Mouse (Mus musculus) lung, postnatal 10 days (tissue): Measurements from ENCODE around the gene Apopt1.

Source experiments
- DNase-seq: peaks from one replicate; pipeline ENCODE4 v3.0.0; 2021

Apopt1 gene

DNA sequence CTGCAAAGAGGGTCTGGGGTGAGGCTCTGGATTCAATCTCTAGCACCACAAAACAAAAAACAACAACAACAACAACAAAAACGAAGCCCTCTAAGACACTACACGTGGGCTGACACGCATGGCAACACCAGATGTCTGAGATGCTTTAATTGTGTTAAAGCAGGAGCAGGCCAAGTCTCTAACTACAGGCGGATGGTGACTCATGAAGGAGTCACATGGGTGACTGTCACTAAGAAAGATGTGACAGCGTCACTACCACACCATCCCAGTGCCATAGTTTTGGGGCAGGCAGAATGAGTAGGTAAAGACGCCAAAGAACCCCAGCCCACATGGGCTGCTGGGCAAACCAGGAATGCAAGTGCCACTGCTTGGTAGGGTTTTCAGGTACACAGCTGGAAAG is 39.4 kb downstream of the Apopt1 start:
- DNase-seq = no peak

GRCm38 (mm10) chr12:111753347-111753746 is 40.3 kb downstream of the Apopt1 start:
- no peak for DNase-seq

- DNase-seq = no peak
These were observed 41.6 kb downstream of the Apopt1 start for GRCm38 (mm10) chr12:111754710-111755109.

GRCm38 (mm10) chr12:111755231-111755630 is 42.2 kb downstream of the Apopt1 start:
- no peak for DNase-seq

DNA sequence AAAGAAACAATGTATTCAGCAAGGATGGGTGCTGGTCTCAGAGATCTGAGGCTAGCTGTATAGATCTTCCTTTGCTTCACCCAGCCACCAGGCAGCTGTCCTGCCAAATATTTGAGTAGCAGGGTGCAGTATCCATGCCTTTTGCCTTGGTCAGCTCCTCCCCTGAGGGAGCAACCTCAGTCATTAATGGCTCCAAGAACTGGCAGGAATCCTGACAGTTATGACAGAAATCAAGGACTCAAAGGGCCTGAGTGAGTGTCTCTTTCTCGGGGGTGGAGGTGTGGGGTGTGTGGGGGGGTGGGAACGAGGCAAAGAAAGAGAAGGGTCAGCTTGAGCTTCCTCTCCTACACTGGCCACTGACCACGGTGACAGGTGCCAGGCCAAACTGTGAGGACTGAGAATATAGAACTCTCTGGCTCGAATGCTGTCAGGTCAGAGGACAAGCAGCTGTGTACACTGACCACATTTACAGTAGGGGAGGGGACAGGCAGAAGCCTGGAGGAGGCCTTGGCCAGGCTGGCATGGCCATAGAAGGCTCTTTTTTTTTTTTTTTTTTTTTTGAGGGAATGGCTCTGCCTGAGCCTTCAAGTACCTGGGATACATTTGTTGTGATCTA is 43.1 kb downstream of the Apopt1 start:
- no peak for DNase-seq

- no peak for DNase-seq
These were observed 43.6 kb downstream of the Apopt1 start for GRCm38 (mm10) chr12:111756698-111757082.

DNA sequence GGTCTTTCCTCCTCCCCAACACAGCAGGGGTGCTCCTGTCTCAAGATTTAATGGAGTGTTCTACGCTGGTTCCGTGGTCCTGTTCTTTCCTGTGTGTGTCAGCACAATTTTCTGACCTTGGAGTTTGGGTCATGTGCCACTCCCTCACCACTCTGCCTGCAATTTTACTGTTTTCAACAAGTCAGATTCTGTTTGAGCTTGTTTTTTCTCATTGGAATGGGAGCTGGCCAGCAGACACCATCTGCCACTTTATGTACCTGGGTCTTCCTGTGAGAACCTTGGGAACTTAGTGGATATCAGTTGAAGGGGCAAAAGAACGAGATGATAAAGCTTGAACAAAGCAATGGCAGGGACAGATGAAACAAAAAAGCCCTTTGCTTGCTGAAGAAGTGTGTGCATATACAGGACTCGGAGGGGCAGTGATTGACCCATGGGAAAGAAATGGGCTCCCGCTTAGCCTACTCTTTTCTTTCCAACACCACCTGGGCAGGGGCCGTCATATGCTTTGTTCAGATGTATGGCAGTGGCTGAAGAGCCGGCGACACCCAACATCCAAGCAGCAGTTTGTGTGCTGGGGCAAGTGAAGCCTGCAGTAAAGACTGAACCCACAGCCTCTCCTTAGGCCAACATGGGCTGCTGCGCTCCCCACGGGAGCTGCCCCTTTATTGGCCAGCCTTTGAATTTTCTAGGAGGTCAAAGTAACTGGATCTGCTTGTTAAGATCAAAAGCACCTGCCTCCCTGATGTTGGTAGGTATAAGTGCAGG is 44.7 kb downstream of the Apopt1 start:
- no peak for DNase-seq

- DNase-seq = peak; percentile 75
These were observed 45.5 kb downstream of the Apopt1 start, which contains the start of gene Klc1 for GRCm38 (mm10) chr12:111758381-111759175. Gene Klc1 (plus strand): TSS chr12:111758849.

GRCm38 (mm10) chr12:111759176-111760061 is 46.4 kb downstream of the Apopt1 start:
- peak; percentile 91 for DNase-seq

GRCm38 (mm10) chr12:111760306-111760908 is 47.3 kb downstream of the Apopt1 start:
- no peak for DNase-seq

- DNase-seq = no peak
These were observed 49.7 kb downstream of the Apopt1 start for GRCm38 (mm10) chr12:111762620-111763280.

DNA sequence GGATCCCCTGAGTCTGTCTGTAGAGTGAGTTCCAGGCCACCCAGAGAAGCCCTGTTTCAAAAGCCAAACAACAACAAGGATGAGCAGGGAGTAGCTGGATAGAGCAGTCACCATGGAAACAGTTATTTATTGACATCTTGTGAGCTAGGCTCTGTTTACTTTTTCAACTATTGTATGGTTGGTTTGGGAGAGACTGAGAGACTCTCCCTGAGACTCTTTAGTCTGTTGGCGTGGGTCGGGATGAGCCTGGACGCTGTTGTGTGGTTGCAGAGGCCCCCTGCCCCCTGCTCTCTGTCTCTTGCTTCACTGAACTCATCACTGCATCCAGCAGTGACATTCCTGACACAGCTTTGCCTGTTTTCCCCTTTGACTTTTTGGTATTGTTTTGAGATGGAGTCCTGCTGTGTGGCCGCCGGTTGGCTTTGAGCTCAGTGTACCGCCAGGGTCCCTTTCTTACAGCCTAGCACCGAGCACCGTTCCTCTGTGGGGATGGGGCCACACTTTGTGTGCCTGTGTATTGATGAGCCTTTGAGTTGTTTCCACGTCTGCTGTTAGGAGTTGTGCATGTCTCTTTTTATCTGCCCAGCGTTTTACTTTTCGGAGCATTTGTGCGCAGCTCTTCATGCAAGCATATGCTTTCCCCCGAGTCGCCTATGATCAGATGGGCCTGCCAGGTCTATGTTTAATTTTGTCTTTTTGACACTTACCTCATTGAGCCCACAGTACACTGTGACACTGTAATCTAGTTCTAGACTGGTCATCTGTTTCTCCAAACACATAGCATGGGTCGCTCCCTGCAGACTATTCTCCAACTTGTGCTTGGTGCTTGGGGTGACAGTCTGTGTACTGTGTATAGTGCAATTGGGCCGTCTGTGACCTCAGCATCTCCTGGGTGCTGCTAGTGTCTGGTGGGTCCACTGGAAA is 53.5 kb downstream of the Apopt1 start:
- DNase-seq = peak; percentile 55

DNA sequence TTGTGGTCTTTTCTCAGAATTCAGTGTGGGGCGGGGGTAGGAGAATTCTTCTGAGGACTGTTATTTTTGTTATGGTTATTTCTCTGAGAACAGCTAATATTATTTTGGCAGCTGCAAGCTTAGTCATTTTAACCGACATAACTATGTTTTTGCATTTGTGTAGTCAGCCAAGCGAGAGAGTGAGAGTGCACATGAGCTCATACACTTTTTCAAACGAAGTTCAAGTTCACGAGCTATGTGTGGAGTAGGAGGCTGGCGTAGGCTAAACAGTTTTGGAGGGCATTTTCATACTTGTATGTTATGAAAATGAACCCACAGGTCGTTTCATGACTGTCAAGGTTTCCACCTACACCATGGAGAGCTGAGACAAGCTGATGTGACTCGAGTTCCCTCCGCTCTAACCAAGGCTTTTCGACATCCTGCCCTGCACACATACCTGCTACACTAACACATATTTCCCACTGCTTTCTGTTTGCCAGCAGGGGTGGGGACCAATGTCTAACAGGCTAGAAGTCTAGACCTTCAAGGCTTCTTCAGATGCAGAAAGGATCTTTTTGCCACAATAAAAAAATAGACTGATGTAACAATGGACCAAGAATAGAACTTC is 55.4 kb downstream of the Apopt1 start:
- no peak for DNase-seq

DNA sequence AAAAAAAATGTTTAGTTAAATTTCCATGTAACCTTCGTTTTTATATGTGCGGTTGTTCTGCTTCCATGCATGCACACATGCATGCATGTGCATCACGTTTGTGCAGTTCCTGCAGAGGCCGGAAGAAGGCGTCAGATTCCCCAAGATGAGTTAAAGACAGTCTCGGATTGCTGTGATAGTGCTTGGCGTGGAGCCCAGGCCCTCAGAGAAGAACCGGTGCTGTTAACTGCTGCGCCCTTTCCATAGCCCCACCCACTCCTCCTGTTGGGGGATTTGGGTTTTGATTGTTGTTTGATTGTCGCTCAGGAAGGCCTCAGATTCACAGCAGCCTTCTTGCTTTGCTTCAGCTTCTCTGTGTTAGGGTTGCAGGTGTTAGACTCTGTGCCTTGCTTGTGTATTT is 56.2 kb downstream of the Apopt1 start:
- DNase-seq = peak; percentile 89

GRCm38 (mm10) chr12:111769816-111770577 is 56.9 kb downstream of the Apopt1 start:
- no peak for DNase-seq

- no peak for DNase-seq
These were observed 57.6 kb downstream of the Apopt1 start for GRCm38 (mm10) chr12:111770651-111771050.

DNA sequence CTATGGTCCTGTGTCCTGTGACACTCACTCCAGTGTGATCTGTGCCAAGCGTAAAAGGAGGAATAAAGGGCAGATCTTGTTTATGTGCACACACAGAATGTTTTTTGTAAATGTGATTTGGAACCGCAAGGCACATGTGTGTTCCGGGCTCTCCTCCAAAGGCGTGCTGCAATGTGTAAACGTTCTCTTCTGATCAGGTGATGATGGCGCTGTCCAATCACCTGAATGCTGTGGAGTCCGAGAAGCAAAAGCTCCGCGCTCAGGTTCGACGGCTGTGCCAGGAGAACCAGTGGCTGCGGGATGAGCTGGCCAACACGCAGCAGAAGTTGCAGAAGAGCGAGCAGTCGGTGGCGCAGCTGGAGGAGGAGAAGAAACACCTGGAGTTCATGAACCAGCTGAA is 61.1 kb downstream of the Apopt1 start:
- DNase-seq = no peak

DNA sequence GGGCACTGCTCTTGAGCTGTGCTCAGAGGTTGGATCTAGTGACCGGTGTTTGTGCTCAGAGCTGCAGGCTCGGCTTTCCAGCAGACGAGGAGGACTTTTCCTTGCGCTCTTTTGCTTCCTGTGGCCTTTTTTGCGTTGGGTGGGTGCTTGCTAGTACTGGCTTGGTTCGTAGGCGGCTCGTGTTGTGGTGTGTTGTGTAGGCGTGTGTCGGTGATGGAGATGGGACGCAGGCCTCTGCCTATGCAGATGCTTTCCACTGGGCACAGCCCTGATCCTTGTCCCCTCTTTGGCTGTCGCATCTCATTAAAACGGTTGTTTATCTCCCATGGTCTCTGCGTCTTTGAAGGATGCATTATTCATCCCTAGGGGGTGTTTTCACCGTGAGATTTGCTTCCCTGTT is 61.8 kb downstream of the Apopt1 start:
- DNase-seq = no peak

DNA sequence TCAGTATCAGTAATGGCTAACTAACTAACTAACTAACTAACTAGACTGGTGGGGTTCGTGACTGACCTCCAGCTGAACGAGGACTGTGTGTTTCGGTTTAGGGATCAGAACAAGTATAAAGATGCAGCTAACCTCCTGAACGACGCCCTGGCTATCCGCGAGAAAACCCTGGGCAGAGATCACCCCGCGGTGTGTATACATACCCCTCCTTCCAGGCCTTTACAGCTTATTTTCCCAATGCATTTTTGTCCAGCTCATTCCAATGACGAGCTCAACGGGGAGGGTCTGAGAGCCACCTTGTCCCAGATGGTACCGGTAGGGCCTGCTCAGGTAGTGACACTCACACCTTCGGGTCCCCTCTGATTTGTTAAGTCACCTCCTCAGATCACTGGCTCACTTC is 64.9 kb downstream of the Apopt1 start:
- DNase-seq = no peak
